Mouse (Mus musculus): Measurements from ENCODE around the gene Mtx1.

- TF ChIP-seq CTCF (IDR thresholded peaks at IDR 0.05; ENCODE audit: borderline replicate concordance, insufficient read depth, low read length) (no peak), POLR2A (IDR thresholded peaks at IDR 0.05; ENCODE audit: low read depth, low read length) (peak; percentile 28; the same call in 1 of the 2 replicates)
Observed at GRCm38 (mm10) chr3:89244982-89245687, 18.2 kb upstream of the Mtx1 start.
